Mouse (Mus musculus): ENCODE results near the gene Syk.

The Syk gene

DNA sequence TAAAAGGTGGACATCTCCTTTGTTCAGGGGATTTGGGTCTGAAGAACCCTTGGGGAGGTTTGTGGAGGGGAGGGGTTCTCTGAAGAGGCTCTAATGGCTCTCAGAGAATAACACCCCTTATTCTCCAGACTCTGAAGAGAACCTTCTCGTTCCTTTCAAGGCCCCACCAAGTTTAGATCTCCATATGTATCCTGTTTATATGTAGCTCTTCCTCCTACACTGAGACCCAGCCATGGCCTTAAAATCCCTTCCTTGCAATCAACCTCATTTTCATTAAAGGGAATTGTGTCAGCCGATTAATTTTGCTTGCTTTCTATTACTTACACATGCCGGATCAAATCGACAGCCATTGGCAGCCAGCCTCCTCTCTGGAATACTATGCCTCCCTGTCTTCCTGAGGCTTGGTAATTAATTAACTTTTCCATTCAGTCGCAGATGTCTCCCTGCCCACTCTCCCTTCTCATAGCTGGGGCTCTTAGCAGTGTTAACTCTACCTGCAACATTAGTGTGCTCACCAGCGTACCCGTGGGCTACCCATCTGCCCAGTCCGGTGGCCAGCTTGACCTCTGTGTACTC lies 13.7 kb upstream of the Syk start:
- no peak for DNase-seq (ENCODE audit: low spot score in 2 of 2)

DNA sequence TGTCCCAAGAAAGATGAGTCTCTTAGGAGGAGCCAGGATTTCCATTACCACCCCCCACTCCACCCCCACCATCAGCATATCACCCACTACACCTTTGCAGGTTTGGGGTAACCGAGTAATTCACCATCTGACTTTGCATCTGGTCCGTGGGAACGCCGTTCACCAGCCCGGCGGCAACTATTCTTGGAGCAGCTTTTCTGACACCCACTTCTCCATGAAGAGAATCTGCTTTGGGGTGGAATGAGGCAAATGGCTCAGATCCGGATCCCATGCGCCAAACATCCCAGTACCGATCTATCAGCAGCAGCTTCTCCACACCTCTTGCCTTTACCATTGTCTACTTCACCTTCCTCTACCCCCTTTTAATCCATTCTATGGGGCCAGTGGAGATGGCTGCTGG lies 12.7 kb upstream of the Syk start:
- DNase-seq (ENCODE audit: low spot score in 2 of 2): peak; percentile 56 to 69

- DNase-seq (ENCODE audit: low spot score in 2 of 2): no peak
These were observed 11.2 kb upstream of the Syk start for GRCm38 (mm10) chr13:52571591-52572384.

- no peak for DNase-seq (ENCODE audit: low spot score in 2 of 2)
These were observed 10.2 kb upstream of the Syk start for GRCm38 (mm10) chr13:52572451-52573446.

- no peak for DNase-seq (ENCODE audit: low spot score in 2 of 2)
These were observed 8.7 kb upstream of the Syk start for GRCm38 (mm10) chr13:52574311-52574710.

DNA sequence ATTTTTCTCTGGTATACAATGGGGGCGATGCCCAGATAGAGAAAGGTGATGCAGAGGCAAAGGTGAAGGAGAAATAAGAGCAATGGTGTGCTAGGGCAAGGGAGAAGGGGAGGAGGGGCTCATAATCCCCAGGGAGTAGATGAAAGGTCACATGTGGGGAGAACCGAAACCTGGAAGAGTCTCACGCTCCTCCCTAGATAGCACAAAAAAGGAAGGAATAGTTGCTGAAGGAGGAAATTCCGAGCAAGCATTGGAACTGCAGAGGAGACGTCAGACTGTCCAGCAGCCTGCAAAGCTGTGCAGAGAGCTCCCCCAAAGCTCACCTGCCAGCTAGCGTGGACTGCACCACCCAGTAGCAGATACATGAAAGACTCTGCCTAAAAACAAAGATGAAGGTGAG lies 7.5 kb upstream of the Syk start:
- no peak for DNase-seq (ENCODE audit: low spot score in 2 of 2)

GRCm38 (mm10) chr13:52576021-52576614 lies 6.9 kb upstream of the Syk start:
- DNase-seq (ENCODE audit: low spot score in 2 of 2): no peak

DNA sequence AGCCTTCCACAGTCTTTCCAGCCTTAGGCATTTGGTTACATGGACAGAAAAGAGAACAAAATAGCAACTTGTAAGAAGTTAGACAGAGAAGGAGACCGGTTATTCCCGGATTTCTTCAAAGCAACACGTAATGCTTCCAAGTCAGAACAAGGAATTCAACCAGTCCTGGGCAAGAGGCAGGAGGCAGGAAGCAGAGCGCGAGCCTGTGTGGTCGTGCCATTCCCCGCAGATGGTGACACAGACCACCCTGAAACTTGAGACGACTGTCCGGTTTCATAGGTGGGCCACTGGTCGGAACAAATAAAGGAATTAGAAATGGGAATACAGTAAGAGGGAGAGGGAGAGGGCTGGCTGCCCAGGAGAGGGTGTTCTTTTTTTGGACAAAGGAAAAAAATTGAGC lies 6.1 kb upstream of the Syk start:
- DNase-seq (ENCODE audit: low spot score in 2 of 2): no peak

- DNase-seq (ENCODE audit: low spot score in 2 of 2): no peak
These were observed 5.5 kb upstream of the Syk start for GRCm38 (mm10) chr13:52577326-52577920.

DNA sequence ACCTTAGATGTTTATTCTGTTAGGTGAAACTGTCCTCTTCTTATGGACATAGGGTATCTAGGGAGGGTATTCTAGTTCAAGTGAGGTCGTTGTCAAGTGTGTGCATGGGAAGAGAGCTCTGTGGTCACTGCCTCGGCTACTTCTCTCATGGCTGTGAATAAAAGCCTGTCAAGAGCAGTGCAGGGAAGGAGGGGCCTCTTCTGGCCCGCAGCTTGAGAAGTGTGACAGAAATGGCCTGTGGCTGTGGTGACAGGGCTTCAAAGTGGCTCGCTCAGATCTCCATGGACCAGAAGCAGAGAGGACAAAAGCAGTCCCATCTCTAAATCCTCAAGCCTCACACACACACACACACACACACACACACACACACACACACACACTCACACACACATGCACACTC lies 5.0 kb upstream of the Syk start:
- no peak for DNase-seq (ENCODE audit: low spot score in 2 of 2)

DNA sequence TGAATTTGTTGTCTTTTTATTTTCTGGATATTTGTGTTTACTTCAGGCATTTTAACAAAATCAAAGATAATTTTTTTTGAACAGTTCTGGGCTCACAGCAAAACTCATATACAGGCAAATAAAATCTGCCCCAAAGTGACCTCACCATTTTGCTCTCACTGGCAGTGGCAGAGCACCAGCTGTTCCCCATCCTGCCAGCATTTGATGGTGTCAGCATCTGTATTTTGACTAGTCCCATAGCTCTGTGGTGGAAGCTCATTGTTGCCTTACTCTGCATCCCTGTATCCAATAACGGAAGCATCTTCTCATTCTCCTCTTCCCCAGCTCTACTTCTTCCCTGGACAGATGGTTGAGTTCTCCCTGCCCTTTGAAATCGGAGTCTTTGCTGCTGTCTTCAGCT lies 4.2 kb upstream of the Syk start:
- DNase-seq (ENCODE audit: low spot score in 2 of 2): no peak

DNA sequence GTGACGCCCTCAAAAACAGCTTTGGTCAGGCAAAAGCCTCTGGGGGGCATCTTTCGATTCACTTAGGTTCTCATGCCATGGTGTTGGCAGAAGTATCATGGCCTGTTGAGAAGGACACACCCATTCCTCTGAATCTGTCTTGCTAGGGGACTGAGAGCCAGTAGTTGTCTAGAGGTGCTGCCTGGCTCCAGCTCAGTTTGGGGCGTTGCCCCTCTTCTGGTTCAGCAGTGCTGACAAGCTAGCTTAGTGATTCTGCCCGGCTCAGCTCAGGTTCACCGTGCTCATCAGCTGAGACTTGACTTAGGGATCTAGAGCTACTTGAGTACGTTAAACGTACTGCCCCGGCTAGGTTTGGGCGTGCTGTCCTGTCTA lies 481 bp upstream of the Syk start:
- no peak for DNase-seq (ENCODE audit: low spot score in 2 of 2)

GRCm38 (mm10) chr13:52583943-52584562 lies 1.1 kb downstream of the Syk start:
- no peak for DNase-seq (ENCODE audit: low spot score in 2 of 2)

DNA sequence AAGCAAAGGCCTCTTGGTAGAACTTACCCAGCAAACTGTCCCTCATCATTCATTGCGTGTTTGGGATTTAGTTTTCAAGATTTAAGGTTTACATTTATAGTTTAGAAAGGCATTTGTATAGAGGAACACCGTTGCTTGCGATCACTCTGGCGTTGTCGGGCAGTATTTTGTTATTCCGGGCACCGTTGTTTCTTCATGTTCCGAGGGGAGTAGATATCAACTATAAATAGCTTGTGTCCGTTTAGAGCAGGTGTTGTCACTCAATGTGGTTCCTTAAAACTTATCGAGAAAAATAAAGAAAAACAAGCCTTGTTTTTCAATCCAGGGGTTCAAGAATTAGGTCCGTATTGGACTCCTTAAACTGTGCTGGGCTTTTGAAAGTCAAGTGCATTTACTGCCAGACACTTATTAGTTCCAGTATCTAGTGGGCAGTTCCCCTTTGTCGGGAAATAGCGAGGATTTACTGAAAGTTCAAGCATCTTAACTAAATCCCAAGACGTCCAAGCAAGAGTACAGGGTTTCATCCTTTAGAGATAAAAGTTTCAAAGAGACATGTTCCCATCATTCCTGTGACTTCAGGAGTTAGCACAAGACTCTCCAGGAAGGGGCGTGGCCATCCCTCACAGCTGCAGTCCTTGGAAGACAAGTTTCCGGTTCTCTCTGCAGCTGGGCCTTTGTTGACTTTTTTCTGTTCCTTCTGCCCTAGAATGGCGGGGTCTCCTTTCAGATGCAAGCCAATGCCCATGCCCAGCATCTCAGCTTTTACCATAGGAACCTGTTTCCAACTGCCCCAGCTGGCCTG lies 1.9 kb downstream of the Syk start:
- DNase-seq (ENCODE audit: low spot score in 2 of 2): no peak

GRCm38 (mm10) chr13:52587761-52588160 lies 4.8 kb downstream of the Syk start:
- no peak for DNase-seq (ENCODE audit: low spot score in 2 of 2)

GRCm38 (mm10) chr13:52589043-52589442 lies 6.1 kb downstream of the Syk start:
- no peak for DNase-seq (ENCODE audit: low spot score in 2 of 2)

GRCm38 (mm10) chr13:52591831-52592230 lies 8.9 kb downstream of the Syk start:
- no peak for DNase-seq (ENCODE audit: low spot score in 2 of 2)

DNA sequence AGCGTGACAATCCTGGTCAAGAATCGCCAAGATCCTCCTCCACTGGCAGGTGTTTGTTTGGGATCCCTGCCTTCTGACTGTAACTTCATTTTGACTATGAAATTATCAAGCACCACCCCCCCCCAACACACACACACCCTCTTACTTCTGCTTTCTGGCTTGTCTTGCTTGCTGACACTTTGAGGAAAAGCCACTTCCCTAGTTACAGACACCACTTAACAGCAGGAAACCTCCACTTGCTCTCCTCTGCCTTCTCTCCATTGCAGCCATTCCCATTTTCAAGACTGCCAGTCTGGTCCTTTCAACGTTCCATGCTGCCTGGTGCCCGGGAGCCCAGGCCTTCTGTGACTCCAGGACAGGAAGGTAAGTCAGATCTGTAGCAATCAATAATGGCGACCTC lies 13.7 kb downstream of the Syk start:
- DNase-seq (ENCODE audit: low spot score in 2 of 2): no peak

GRCm38 (mm10) chr13:52597092-52597678 lies 14.2 kb downstream of the Syk start:
- DNase-seq (ENCODE audit: low spot score in 2 of 2): no peak

- no peak for DNase-seq (ENCODE audit: low spot score in 2 of 2)
These were observed 15.3 kb downstream of the Syk start for GRCm38 (mm10) chr13:52598233-52598632.

Data from right cerebral cortex, postnatal 36 days (tissue).